Mouse (Mus musculus) cortical plate, adult 2 months (tissue): ENCODE results near the gene Fam71a. TPM values are rescaled to one million over a fixed set of nuclear protein-coding genes. Genes with fewer than 3 reads are reported as not detected.

Experiments used
- H3K27ac ChIP-seq: fragments of 200-500 bp; 2 replicates; pipeline ENCODE4 v1.5.1; 2012; ENCODE audit warnings: low read length, control low read depth, inconsistent platforms; ENCODE audit not compliant: insufficient read depth
- H3K4me1 ChIP-seq: fragments of 200-500 bp; 2 replicates; pipeline ENCODE4 v1.6.1; 2011; ENCODE audit warnings: low read length; ENCODE audit not compliant: control insufficient read depth, insufficient read depth
- H3K4me3 ChIP-seq: fragments of 200-500 bp; 2 replicates; pipeline ENCODE4 v1.5.1; 2011; ENCODE audit warnings: mild to moderate bottlenecking, low read length, control low read depth; ENCODE audit not compliant: insufficient read depth
- CTCF ChIP-seq: fragments of 200-500 bp; IDR thresholded peaks from 2 replicates; pipeline ENCODE4 v1.5.1; 2011; ENCODE audit warnings: mild to moderate bottlenecking, control low read depth, low read length; ENCODE audit not compliant: insufficient read depth; ENCODE audit errors: extremely low read depth
- POLR2A ChIP-seq: fragments of 200-500 bp; IDR thresholded peaks from 2 replicates; pipeline ENCODE4 v1.6.1; 2011; ENCODE audit warnings: mild to moderate bottlenecking, low read length, control low read depth; ENCODE audit not compliant: insufficient read depth; ENCODE audit errors: extremely low read depth
- polyA plus RNA-seq: library from polyadenylated mRNA; depleted of rRNA; stranded (reverse); fragments of >200 nt; gene quantifications from 2 replicates; pipeline ENCODE4 v1.2.3, GENCODE M21; 2012; rRNA removed

Gene Fam71a
- not detected in 2 replicates for polyA plus RNA-seq

DNA sequence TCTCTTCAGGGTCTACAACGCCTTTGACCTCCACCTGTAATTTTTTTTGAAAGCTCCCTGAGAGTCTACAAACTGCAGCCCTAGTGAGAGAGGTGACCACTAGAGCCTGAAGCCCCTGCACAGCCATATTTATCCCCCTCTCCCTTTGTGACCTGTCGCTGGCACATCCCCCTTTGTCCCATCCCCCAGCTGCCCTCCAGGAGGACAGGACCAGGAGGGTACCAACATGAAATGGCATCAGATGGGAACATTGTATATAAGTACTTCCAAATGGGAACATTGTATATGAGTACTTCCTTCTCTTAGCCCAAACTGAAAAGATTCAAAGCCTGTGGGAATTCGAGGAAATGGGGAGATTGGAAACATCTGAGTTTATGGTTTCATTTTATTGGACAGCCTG, at the start of gene Fam71a:
Fam71a (minus strand) TSS at position 101 of the 400 bp plus-strand sequence.
- Histone ChIP-seq H3K4me3 (no peak within 1 kb of the TSS), H3K4me1 (no peaks in the 10 kb centered on the region), H3K27ac (no peak within 1 kb of the TSS)
- no peak for TF ChIP-seq POLR2A
- no peak for TF ChIP-seq CTCF

DNA sequence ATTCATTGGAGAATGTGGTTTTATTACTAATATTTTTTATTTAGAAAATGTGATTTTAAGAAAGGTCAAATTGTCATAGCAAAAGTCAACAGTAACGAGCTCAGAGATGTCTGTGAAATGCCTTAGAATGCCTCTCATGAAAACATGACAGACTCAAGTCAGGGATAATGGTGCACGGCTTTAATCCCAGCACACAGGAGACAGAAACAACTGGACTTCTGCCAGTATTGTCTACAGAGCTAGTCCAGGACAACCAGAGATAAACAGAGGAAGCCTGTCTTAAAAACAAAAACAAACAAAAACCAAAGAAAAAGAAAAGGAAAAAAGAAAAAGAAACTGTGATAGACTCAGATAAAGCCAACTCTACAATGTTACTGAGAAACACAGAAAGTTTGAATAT, 46.5 kb upstream of the Fam71a start:
- Histone ChIP-seq H3K27ac (no peak overlapping the region), H3K4me3 (no peak overlapping the region), H3K4me1 (no peaks in the 10 kb centered on the region)
- no peak for TF ChIP-seq POLR2A

DNA sequence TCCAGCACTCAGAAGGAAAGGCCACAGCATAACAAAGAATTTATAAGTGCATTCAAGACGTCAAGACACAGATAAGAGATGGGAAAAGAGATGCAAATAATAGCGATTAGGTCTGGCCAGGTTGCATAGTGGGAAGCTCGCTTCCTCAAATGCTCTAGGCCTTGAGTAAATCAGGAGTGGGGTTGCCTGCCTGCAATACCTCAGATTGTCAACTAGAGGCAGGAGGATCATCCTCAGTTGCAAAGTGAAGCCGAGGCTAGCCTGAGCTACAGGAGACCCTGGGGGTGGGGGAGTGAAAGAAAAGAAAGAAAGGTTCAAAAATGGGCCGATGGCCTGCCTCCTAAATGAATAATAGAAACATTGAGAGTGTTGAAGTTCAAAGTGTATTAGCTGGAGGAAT, 41.2 kb upstream of the Fam71a start:
- H3K4me3 ChIP-seq = no peak overlapping the region
- H3K4me1 ChIP-seq = no peaks in the 10 kb centered on the region
- TF ChIP-seq CTCF (no peak), POLR2A (no peak)
- no peak overlapping the region for H3K27ac ChIP-seq

DNA sequence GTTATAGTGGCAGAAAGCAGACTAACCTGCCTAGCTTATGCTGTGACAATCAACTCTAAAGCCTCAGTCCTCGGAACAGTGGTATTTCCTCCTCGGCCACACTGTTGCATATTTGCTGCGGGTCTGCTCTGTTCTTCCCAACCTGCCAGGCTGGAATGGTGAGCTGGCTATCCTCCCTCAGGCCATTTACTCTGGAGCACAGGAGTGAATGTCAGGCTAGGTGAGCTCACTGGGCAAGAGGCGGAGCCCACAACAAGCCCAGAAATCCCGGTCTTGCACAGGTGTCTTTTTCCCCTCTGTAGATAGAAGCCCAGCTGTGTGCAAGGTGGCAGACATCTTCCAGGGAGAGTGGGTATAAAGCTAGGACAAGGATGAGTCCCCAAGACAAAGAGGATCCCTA, 40.3 kb upstream of the Fam71a start:
- Histone ChIP-seq H3K4me1 (no peaks in the 10 kb centered on the region), H3K27ac (no peak overlapping the region), H3K4me3 (no peak overlapping the region)
- TF ChIP-seq POLR2A (no peak), CTCF (no peak)

DNA sequence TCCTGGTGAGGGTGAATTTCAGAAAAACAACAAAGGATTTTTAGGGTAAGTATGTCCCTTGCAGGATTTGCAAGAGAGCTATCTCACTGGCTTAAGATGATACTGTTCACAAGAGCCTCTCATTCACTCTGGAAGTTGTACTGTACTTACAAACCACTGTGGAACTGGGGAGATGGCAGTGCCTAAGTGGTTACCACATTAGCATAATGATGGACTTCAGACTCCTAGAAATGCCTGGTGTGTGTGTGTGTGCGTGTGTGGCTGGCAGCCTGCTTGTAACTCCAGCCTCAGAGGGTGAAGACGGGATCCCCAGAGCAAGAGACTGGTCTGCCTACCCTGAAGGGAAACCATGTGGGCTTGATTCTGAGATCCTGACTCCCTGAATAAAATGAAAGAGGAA, 38.9 kb upstream of the Fam71a start:
- Histone ChIP-seq H3K4me3 (no peak overlapping the region), H3K27ac (no peak overlapping the region), H3K4me1 (no peaks in the 10 kb centered on the region)
- TF ChIP-seq POLR2A (no peak), CTCF (no peak)

DNA sequence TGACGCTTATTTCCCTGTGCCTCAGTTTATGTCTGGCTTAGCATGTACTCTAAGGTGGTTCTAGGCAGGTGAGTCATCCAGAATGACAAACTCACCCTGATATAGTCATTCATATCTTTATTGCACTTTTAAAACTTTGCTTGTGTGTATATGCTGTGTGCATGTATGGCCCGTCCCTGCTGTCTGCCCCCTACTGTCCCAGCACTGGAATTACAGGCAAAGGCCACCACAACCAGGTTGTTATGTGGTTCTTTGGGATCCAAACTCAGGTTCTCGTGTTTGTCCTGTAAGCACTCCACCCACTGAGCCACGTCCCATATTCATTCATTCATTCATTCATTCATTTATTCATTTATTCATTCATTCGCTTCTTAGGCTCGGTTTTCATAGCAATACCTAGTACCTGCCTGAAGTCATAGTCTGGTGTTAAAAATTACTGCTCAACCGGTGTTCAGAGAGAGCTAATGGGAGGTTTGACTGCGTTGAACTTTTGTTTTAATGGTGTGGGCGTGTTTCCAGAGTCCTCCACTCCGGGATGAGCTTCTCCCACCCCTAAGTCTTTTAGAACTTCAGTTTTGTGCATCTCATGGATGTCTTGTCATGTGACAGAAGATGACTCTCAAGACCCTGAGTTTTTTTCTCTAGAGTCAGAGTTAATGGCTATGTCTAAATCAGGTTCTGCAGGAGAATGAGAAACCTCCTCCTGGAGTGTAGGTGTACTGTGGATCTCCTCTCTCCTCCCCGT, 37.8 kb upstream of the Fam71a start:
- Histone ChIP-seq H3K27ac (no peak overlapping the region), H3K4me3 (no peak overlapping the region), H3K4me1 (no peaks in the 10 kb centered on the region)
- TF ChIP-seq POLR2A = no peak
- no peak for TF ChIP-seq CTCF

DNA sequence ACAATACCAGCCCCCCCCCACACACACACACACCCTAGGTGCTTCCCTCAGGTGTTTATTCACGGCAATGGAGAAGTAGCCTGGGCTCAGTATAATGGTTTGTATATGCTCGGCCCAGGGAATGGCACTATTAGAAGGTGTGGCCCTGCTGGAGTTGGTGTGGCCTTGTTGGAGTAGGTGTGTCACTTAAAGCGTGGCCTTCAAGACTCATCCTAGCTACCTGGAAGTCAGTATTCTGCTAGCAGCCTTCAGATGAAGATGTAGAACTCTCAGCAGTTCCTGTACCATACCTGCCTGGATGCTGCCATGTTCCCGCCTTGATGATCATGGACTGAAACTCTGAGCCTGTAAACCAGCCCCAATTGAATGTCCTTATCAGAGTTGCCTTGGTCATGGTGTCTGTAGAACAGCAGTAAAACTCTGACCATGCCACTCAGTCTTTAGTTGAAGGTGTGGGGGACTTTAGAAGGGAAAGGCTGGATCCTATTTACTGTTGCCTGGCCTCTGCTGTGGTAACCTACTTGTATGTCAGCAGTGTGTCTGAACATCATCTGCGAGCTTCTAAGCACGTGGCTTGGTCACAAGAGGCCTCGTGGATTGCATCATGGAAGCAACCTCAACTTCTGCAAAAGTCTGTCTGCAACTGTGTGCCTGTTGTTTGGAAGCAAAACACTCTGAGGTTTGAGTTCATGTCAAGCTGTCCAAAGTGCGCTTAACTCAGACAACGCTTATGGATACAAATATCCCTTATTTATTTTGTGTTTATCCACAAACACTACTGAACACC, 36.4 kb upstream of the Fam71a start:
- TF ChIP-seq CTCF = no peak
- no peak overlapping the region for H3K4me3 ChIP-seq
- H3K27ac ChIP-seq = no peak overlapping the region
- H3K4me1 ChIP-seq = no peaks in the 10 kb centered on the region

DNA sequence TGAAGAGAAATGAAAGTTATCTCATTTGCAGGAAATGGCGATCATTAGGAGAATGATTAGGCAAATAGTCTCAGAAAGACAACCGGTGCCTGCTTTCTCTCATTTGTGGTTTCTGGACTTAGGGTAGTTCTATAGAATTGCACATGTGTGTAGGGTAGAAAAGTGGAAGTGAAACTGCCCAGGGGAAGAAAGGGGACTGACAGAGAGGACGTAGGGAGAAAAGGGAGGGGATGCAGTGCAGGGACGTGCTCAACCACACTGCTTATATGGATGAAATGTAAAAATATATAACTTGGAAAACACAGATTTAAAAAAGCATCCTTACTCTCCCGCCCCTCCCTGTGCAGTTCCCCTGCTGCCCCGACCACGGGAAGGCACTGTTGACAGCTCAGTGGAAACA, 33.3 kb upstream of the Fam71a start:
- Histone ChIP-seq H3K27ac (no peak overlapping the region), H3K4me3 (no peak overlapping the region), H3K4me1 (no peaks in the 10 kb centered on the region)
- TF ChIP-seq POLR2A (no peak), CTCF (no peak)

DNA sequence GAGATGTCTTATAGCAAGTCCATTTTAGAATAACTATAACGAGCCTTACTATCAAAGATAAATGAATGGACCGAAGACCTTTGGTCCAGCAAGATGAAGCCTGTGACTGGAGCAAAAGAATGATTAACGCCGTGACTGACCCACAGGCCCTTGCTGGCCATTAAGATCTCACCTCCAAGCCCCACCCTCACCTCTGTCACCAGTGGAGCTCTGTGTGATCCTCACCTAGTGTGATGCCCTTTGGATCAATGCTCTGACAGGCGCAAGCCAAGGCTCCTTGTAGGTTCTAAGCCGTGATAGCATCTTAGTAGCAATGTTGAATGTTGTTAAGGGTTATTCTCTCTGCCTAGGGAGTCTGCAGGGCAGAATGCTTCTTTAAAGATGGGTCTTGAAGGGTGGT, 31.4 kb upstream of the Fam71a start:
- Histone ChIP-seq H3K4me3 (no peak overlapping the region), H3K4me1 (no peaks in the 10 kb centered on the region), H3K27ac (no peak overlapping the region)
- TF ChIP-seq CTCF (no peak), POLR2A (no peak)
